Mouse (Mus musculus) bone marrow, adult 2 months (tissue): ENCODE results near the gene Olfr64.

ENCODE experiments used
- CTCF ChIP-seq: fragments of 200-500 bp; IDR thresholded peaks from 2 replicates; pipeline ENCODE4 v1.5.1; 2011; ENCODE audit warnings: low read length, control low read depth; ENCODE audit not compliant: control insufficient read depth, insufficient read depth
- POLR2A ChIP-seq: fragments of 200-500 bp; IDR thresholded peaks from 2 replicates; pipeline ENCODE4 v1.6.1; 2011; ENCODE audit warnings: low read depth, mild to moderate bottlenecking, control low read depth, low read length, borderline replicate concordance; ENCODE audit not compliant: control insufficient read depth

- no peak for TF ChIP-seq POLR2A
- no peak for TF ChIP-seq CTCF
These were observed 39.6 kb downstream of the Olfr64 start for GRCm38 (mm10) chr7:103854669-103855068.
